ENCODE assay signal across 22 mouse cellular contexts in genomic region chr9:67646820-67647219, GRCm38 (mm10).
"Had no signal": no experiment of that assay in that cellular context is flagged by ENCODE, and none has a peak within 500 bp of the region (broad histone marks: within the 10 kb centered on the region; RNA-seq: fewer than 3 reads in every experiment).

No protein-coding gene starts in this region.

- H3K4me3 ChIP-seq: gastrocnemius, adult 2 months; heart, embryonic 10.5 days; heart, embryonic 12.5 days; hindbrain, embryonic 10.5 days; hindbrain, embryonic 12.5 days; intestine, embryonic 15.5 days; limb, embryonic 10.5 days; limb, embryonic 12.5 days; liver, embryonic 13.5 days; liver, embryonic 15.5 days had no signal

- DNase-seq: gastrocnemius, adult 2 months; gastrocnemius, postnatal 10 days; gastrocnemius, postnatal 25 days; heart, adult 18-20 months; heart, postnatal 10 days; heart, postnatal 4 days; kidney, adult 18-20 months; kidney, adult 8-10 months; kidney, postnatal 10 days; kidney, postnatal 25 days; kidney, postnatal 4 days; liver; liver, embryonic 13.5 days had no signal

- H3K27ac ChIP-seq: gastrocnemius, adult 2 months; heart, embryonic 10.5 days; hindbrain, embryonic 10.5 days; hindbrain, embryonic 12.5 days; hindbrain, embryonic 14.5 days; intestine, embryonic 15.5 days; limb, embryonic 10.5 days; limb, embryonic 12.5 days; liver, embryonic 13.5 days; liver, embryonic 15.5 days had no signal
